Mouse (Mus musculus): ENCODE results near the gene Olfr822.
"Not testable (repeated sequence)": the region's sequence is repeated elsewhere in the genome, so short reads cannot be mapped to it uniquely, and the experiment has no call there.

Olfr822 gene

DNA sequence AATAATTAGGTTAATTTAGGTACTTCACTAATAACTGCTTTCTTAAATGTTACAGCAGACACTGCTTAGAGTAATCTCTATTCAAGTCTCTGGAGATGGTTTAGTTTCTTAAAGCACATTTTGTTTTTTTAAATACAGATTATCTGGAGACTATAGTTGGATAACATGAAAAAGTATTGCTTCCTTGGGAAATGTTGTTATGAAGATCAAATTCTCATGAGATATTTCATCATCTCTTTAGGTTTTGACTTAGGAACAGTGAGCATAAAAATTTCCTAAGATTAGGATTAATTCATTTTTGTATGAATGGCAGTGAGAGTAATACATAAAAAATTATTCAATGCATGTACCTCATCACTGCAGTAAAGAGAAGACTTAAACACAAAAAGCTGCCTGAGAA, at the start of gene Olfr822:
Gene Olfr822, plus strand, starts transcription at position 301 of the 400 bp plus-strand sequence.
- no peak for DNase-seq (ENCODE audit: low read depth, low spot score)

- no peak for DNase-seq (ENCODE audit: low read depth, low spot score)
Measured at GRCm38 (mm10) chr10:130030048-130030447, 41.0 kb upstream of the Olfr822 start, which contains the start of gene Olfr821. Gene Olfr821, plus strand, starts transcription at chr10:130030348.

GRCm38 (mm10) chr10:130037096-130037495, 33.9 kb upstream of the Olfr822 start:
- DNase-seq (ENCODE audit: low read depth, low spot score): no peak

- peak; percentile 19 for DNase-seq (ENCODE audit: low read depth, low spot score)
Measured at GRCm38 (mm10) chr10:130092838-130093440, 21.9 kb downstream of the Olfr822 start.

DNA sequence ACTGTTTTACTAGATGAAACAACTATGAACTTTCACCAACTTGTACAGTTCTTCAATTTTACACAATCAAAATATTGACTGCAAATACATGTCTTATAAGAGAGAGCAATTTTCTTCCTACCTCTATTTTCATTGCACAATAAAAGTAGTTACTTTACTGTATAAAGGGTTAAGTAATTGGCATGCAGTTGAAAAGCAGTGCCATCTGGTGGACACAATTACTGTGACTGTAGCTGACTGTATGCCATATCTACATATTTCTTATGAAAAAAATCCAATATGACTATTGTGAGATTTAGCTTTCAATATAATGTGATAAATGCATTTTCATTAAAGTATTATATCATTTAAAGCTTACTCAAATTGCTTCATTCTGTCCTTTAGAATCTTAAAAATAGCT, 25.1 kb downstream of the Olfr822 start:
- DNase-seq (ENCODE audit: low read depth, low spot score): no peak

DNA sequence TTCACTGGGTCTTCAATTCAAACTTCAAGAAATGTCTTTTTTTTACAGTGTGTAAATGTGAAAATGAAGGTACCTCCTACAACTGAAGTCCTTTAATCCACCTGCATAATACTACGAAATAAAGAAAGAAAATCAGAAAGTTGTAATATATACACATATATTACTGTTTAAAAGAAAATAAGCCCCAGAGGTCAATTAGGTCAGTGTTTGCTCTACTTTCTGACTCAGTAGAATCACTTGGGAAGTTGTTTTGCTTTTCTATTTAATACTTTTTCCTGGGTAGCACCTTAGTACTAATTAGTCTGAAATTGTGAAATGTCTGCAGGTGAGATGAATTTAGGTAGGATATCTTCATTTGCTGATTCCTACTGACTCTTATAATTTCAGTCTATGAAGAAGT, 44.3 kb downstream of the Olfr822 start, which contains the start of gene Olfr823:
Gene Olfr823, minus strand, starts transcription at position 101 of the 400 bp plus-strand sequence.
- not testable (repeated sequence) for DNase-seq (ENCODE audit: low read depth, low spot score)

- DNase-seq (ENCODE audit: low read depth, low spot score): not testable (repeated sequence)
Measured at GRCm38 (mm10) chr10:130116045-130116444, 45.0 kb downstream of the Olfr822 start.

Measured in telencephalon, adult 2 months (tissue).